Mouse (Mus musculus) bone marrow, adult 2 months (tissue): ENCODE data around the gene Kars.

Experiments used
- CTCF ChIP-seq: fragments of 200-500 bp; IDR thresholded peaks from 2 replicates; pipeline ENCODE4 v1.5.1; 2011; ENCODE audit warnings: low read length, control low read depth; ENCODE audit not compliant: control insufficient read depth, insufficient read depth
- POLR2A ChIP-seq: fragments of 200-500 bp; IDR thresholded peaks from 2 replicates; pipeline ENCODE4 v1.6.1; 2011; ENCODE audit warnings: low read depth, mild to moderate bottlenecking, control low read depth, low read length, borderline replicate concordance; ENCODE audit not compliant: control insufficient read depth

DNA sequence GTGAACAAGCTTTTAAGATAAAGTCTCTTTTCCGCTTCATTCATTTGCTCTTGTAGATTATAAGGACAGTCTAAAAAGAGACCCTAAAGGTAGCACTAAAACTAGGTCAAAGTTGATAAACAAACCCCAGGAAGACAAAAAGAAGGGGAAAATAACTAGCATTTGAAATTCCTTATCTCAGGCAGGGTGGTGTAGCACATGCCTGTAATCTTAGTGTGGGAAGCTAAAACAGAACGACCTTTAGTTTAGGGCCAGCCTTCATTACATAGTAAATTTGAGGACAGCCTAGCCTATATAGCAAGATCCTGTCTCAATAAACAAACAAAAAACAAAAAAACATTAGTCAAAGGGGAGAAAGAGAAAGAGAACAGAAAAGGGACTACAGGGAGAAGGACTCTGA lies 3.5 kb downstream of the Kars start:
- TF ChIP-seq CTCF (no peak), POLR2A (no peak)
